Mouse (Mus musculus): ENCODE measurements around the gene Klf13. TPM values are rescaled to one million over a fixed set of nuclear protein-coding genes. Genes with fewer than 3 reads are reported as not detected.
A peak's percentile ranks its signal among the peaks of the same experiment; 100 is the strongest.

Klf13 gene
- polyA plus RNA-seq, 2 experiments = 3.4 to 15.8 TPM

GRCm38 (mm10) chr7:63949176-63949575 lies 10.5 kb upstream of the Klf13 start:
- Histone ChIP-seq H3K4me1 (replicated peaks; ENCODE audit: control insufficient read depth in 2 of 2, insufficient read depth in 2 of 2, low read length in 1 of 2) (peaks cover 27 to 29% of the 10 kb centered on the region in 2 experiments), H3K4me2 (ENCODE audit: low read depth) (no peak overlapping the region), H3K9ac (replicated peaks) (no peak overlapping the region), H3K9me3 (ENCODE audit: control insufficient read depth, low read length) (no peaks in the 10 kb centered on the region), H3K27me3 (ENCODE audit: control insufficient read depth, insufficient read depth, low read length) (no peaks in the 10 kb centered on the region), H3K36me3 (replicated peaks; ENCODE audit: control insufficient read depth, insufficient read depth, low read depth) (no peaks in the 10 kb centered on the region), H3K27ac (no peak overlapping the region), H3K4me3 (ENCODE audit: insufficient read depth in 1 of 2, low read depth in 2 of 2, low read length in 2 of 2) (no peak overlapping the region)
- 68% methylated on average over 3 of the region's 3 CpGs for WGBS (ENCODE audit: insufficient replicate concordance)
- TF ChIP-seq EP300 (IDR thresholded peaks at IDR 0.05; ENCODE audit: low read depth) (no peak), CTCF (IDR thresholded peaks at IDR 0.05; ENCODE audit: low read depth) (no peak)
- no peak for ATAC-seq (ENCODE audit: insufficient read depth)
- no peak for DNase-seq (ENCODE audit: low read depth in 3 of 3, low spot score in 3 of 3)

GRCm38 (mm10) chr7:63947514-63948487 lies 9.1 kb upstream of the Klf13 start:
- Histone ChIP-seq H3K4me3 (ENCODE audit: insufficient read depth in 1 of 2, low read depth in 2 of 2, low read length in 2 of 2) (no peak overlapping the region), H3K27me3 (ENCODE audit: control insufficient read depth, insufficient read depth, low read length) (no peaks in the 10 kb centered on the region), H3K27ac (no peak overlapping the region), H3K9ac (replicated peaks) (no peak overlapping the region), H3K9me3 (ENCODE audit: control insufficient read depth, low read length) (no peaks in the 10 kb centered on the region), H3K36me3 (replicated peaks; ENCODE audit: control insufficient read depth, insufficient read depth, low read depth) (no peaks in the 10 kb centered on the region), H3K4me2 (ENCODE audit: low read depth) (no peak overlapping the region), H3K4me1 (replicated peaks; ENCODE audit: control insufficient read depth in 2 of 2, insufficient read depth in 2 of 2, low read length in 1 of 2) (peaks cover 19 to 21% of the 10 kb centered on the region in 2 experiments)
- DNase-seq (ENCODE audit: low read depth in 3 of 3, low spot score in 3 of 3) = no peak
- no peak for ATAC-seq (ENCODE audit: insufficient read depth)
- TF ChIP-seq CTCF (IDR thresholded peaks at IDR 0.05; ENCODE audit: low read depth) (no peak), EP300 (IDR thresholded peaks at IDR 0.05; ENCODE audit: low read depth) (no peak)
- WGBS (ENCODE audit: insufficient replicate concordance) = 52% methylated on average over 11 of the region's 11 CpGs

GRCm38 (mm10) chr7:63943946-63944345 lies 5.2 kb upstream of the Klf13 start:
- WGBS (ENCODE audit: insufficient replicate concordance) = 52% methylated on average over 2 of the region's 2 CpGs
- no peak overlapping the region for H3K4me2 ChIP-seq (ENCODE audit: low read depth)
- no peak overlapping the region for H3K27ac ChIP-seq
- H3K4me3 ChIP-seq (ENCODE audit: insufficient read depth in 1 of 2, low read depth in 2 of 2, low read length in 2 of 2) = no peak overlapping the region
- no peaks in the 10 kb centered on the region for H3K9me3 ChIP-seq (ENCODE audit: control insufficient read depth, low read length)
- no peaks in the 10 kb centered on the region for H3K27me3 ChIP-seq (ENCODE audit: control insufficient read depth, insufficient read depth, low read length)
- TF ChIP-seq EP300 (IDR thresholded peaks at IDR 0.05; ENCODE audit: low read depth) (no peak), CTCF (IDR thresholded peaks at IDR 0.05; ENCODE audit: low read depth) (no peak)
- DNase-seq (ENCODE audit: low read depth in 3 of 3, low spot score in 3 of 3) = no peak
- H3K4me1 ChIP-seq (replicated peaks; ENCODE audit: control insufficient read depth in 2 of 2, insufficient read depth in 2 of 2, low read length in 1 of 2) = peaks cover 29% of the 10 kb centered on the region in 2 experiments
- no peak for ATAC-seq (ENCODE audit: insufficient read depth)
- H3K9ac ChIP-seq (replicated peaks) = no peak overlapping the region
- no peaks in the 10 kb centered on the region for H3K36me3 ChIP-seq (replicated peaks; ENCODE audit: control insufficient read depth, insufficient read depth, low read depth)

GRCm38 (mm10) chr7:63941501-63941900 lies 2.8 kb upstream of the Klf13 start:
- ATAC-seq (ENCODE audit: insufficient read depth) = no peak
- peak; percentile 63 to 72 (median 66) for DNase-seq (ENCODE audit: low read depth in 3 of 3, low spot score in 3 of 3)
- H3K27me3 ChIP-seq (ENCODE audit: control insufficient read depth, insufficient read depth, low read length) = no peaks in the 10 kb centered on the region
- H3K4me3 ChIP-seq (ENCODE audit: insufficient read depth in 1 of 2, low read depth in 2 of 2, low read length in 2 of 2) = 0 out of 4 replicates have a peak overlapping the region, but pooled peaks of 1 of the 2 experiments have one; percentile 4
- TF ChIP-seq CTCF (IDR thresholded peaks at IDR 0.05; ENCODE audit: low read depth) = no peak
- TF ChIP-seq EP300 (IDR thresholded peaks at IDR 0.05; ENCODE audit: low read depth) = no peak
- peaks cover 21 to 22% of the 10 kb centered on the region in 2 experiments for H3K4me1 ChIP-seq (replicated peaks; ENCODE audit: control insufficient read depth in 2 of 2, insufficient read depth in 2 of 2, low read length in 1 of 2)
- H3K9ac ChIP-seq (replicated peaks) = peak overlapping the region; percentile 52
- H3K27ac ChIP-seq = peak overlapping the region; percentile 88
- H3K36me3 ChIP-seq (replicated peaks; ENCODE audit: control insufficient read depth, insufficient read depth, low read depth) = no peaks in the 10 kb centered on the region
- 8% methylated on average over 4 of the region's 4 CpGs for WGBS (ENCODE audit: insufficient replicate concordance)
- H3K9me3 ChIP-seq (ENCODE audit: control insufficient read depth, low read length) = no peaks in the 10 kb centered on the region
- peak overlapping the region; percentile 60 for H3K4me2 ChIP-seq (ENCODE audit: low read depth)

GRCm38 (mm10) chr7:63941050-63941449 lies 2.3 kb upstream of the Klf13 start:
- TF ChIP-seq EP300 (IDR thresholded peaks at IDR 0.05; ENCODE audit: low read depth) (no peak; the same call in 1 of the 2 replicates), CTCF (IDR thresholded peaks at IDR 0.05; ENCODE audit: low read depth) (no peak)
- H3K27me3 ChIP-seq (ENCODE audit: control insufficient read depth, insufficient read depth, low read length) = no peaks in the 10 kb centered on the region
- 25% methylated on average over 3 of the region's 3 CpGs for WGBS (ENCODE audit: insufficient replicate concordance)
- H3K9me3 ChIP-seq (ENCODE audit: control insufficient read depth, low read length) = no peaks in the 10 kb centered on the region
- peak overlapping the region; percentile 60 for H3K4me2 ChIP-seq (ENCODE audit: low read depth)
- ATAC-seq (ENCODE audit: insufficient read depth) (no peak), DNase-seq (ENCODE audit: low read depth in 3 of 3, low spot score in 3 of 3) (no peak)
- peak overlapping the region; percentile 88 for H3K27ac ChIP-seq
- H3K4me3 ChIP-seq (ENCODE audit: insufficient read depth in 1 of 2, low read depth in 2 of 2, low read length in 2 of 2) = 0 out of 4 replicates have a peak overlapping the region, but pooled peaks of 1 of the 2 experiments have one; percentile 4
- H3K4me1 ChIP-seq (replicated peaks; ENCODE audit: control insufficient read depth in 2 of 2, insufficient read depth in 2 of 2, low read length in 1 of 2) = peaks cover 21 to 22% of the 10 kb centered on the region in 2 experiments
- no peaks in the 10 kb centered on the region for H3K36me3 ChIP-seq (replicated peaks; ENCODE audit: control insufficient read depth, insufficient read depth, low read depth)
- H3K9ac ChIP-seq (replicated peaks) = peak overlapping the region; percentile 52

All from liver, embryonic 14.5 days (tissue).